Mouse (Mus musculus): Measurements from ENCODE around the gene Nubp1.

Nubp1 gene

GRCm38 (mm10) chr16:10468201-10468600 is 56.5 kb downstream of the Nubp1 start:
- no peak for DNase-seq (ENCODE audit: extremely low spot score)

GRCm38 (mm10) chr16:10471950-10472349 is 60.2 kb downstream of the Nubp1 start:
- no peak for DNase-seq (ENCODE audit: extremely low spot score)
